Mouse (Mus musculus): ENCODE results near the gene Shisa5. TPM values are rescaled to one million over a fixed set of nuclear protein-coding genes. Genes with fewer than 3 reads are reported as not detected.

The Shisa5 gene
- polyA plus RNA-seq, 1 experiment from 2014 or later: 116 TPM

GRCm38 (mm10) chr9:109055271-109056030 lies 17.1 kb downstream of the Shisa5 start:
- Histone ChIP-seq H3K36me3 (peaks cover 42% of the 10 kb centered on the region), H3K4me1 (peaks cover 51% of the 10 kb centered on the region), H3K4me2 (replicated peaks) (peak overlapping the region; percentile 49), H3K27me3 (no peaks in the 10 kb centered on the region), H3K4me3 (replicated peaks) (peak overlapping the region; percentile 36), H3K9me3 (replicated peaks) (no peaks in the 10 kb centered on the region), H3K9ac (peak overlapping the region; percentile 23; the same call in 1 of the 2 replicates), H3K27ac (replicated peaks) (peak overlapping the region; percentile 83)
- ATAC-seq (ENCODE audit: insufficient number of reproducible peaks, low FRiP score, low TSS enrichment, low read depth): no peak
- 87% methylated on average over 12 of the region's 12 CpGs for WGBS

GRCm38 (mm10) chr9:109056081-109056690 lies 17.8 kb downstream of the Shisa5 start:
- no peak overlapping the region for H3K27ac ChIP-seq (replicated peaks)
- H3K9ac ChIP-seq: no peak overlapping the region
- H3K4me2 ChIP-seq (replicated peaks): no peak overlapping the region
- H3K4me1 ChIP-seq: peaks cover 51% of the 10 kb centered on the region
- no peak for ATAC-seq (ENCODE audit: insufficient number of reproducible peaks, low FRiP score, low TSS enrichment, low read depth)
- peaks cover 46% of the 10 kb centered on the region for H3K36me3 ChIP-seq
- H3K4me3 ChIP-seq (replicated peaks): no peak overlapping the region
- WGBS: 92% methylated on average over 17 of the region's 17 CpGs
- H3K9me3 ChIP-seq (replicated peaks): no peaks in the 10 kb centered on the region
- no peaks in the 10 kb centered on the region for H3K27me3 ChIP-seq

GRCm38 (mm10) chr9:109056916-109057315 lies 18.6 kb downstream of the Shisa5 start:
- Histone ChIP-seq H3K9me3 (replicated peaks) (no peaks in the 10 kb centered on the region), H3K27ac (replicated peaks) (no peak overlapping the region), H3K9ac (no peak overlapping the region; the same call in 1 of the 2 replicates), H3K4me3 (replicated peaks) (no peak overlapping the region), H3K4me2 (replicated peaks) (no peak overlapping the region), H3K27me3 (no peaks in the 10 kb centered on the region), H3K4me1 (peaks cover 51% of the 10 kb centered on the region), H3K36me3 (peaks cover 43% of the 10 kb centered on the region)
- 82% methylated on average over 4 of the region's 4 CpGs for WGBS
- no peak for ATAC-seq (ENCODE audit: insufficient number of reproducible peaks, low FRiP score, low TSS enrichment, low read depth)

DNA sequence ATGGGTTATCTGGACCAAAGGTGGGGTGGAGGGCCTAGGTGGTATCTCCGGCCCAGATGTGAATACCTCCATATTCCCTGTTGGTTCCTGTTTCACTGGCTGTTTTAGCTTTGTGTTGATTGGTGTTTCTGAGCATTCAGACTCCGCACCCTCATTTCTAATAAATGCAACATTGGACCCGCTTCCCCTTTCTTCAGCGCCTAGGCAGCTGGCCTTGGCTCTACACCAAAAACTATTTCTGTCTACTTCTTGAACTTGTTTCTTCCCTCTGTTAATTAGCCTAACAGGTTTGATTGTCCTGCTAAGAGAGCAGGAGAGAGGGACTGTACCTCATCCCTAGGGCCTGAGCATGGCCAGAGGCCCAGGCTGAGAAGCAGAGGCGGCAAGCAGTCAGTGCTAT lies 19.2 kb downstream of the Shisa5 start:
- Histone ChIP-seq H3K4me3 (replicated peaks) (no peak overlapping the region), H3K27ac (replicated peaks) (no peak overlapping the region), H3K9me3 (replicated peaks) (no peaks in the 10 kb centered on the region), H3K4me1 (peaks cover 51% of the 10 kb centered on the region), H3K9ac (no peak overlapping the region), H3K4me2 (replicated peaks) (no peak overlapping the region), H3K36me3 (peaks cover 45% of the 10 kb centered on the region), H3K27me3 (no peaks in the 10 kb centered on the region)
- 92% methylated on average over 5 of the region's 5 CpGs for WGBS
- no peak for ATAC-seq (ENCODE audit: insufficient number of reproducible peaks, low FRiP score, low TSS enrichment, low read depth)

- Histone ChIP-seq H3K4me2 (replicated peaks) (peak overlapping the region; percentile 55; the same call in 1 of the 2 replicates), H3K4me1 (peaks cover 47% of the 10 kb centered on the region), H3K36me3 (peaks cover 51% of the 10 kb centered on the region), H3K4me3 (replicated peaks) (peak overlapping the region; percentile 45), H3K27ac (replicated peaks) (peak overlapping the region; percentile 93), H3K9ac (peak overlapping the region; percentile 26), H3K9me3 (replicated peaks) (no peaks in the 10 kb centered on the region), H3K27me3 (no peaks in the 10 kb centered on the region)
- ATAC-seq (ENCODE audit: insufficient number of reproducible peaks, low FRiP score, low TSS enrichment, low read depth): no peak
- WGBS: 87% methylated on average over 19 of the region's 19 CpGs
These were observed 19.8 kb downstream of the Shisa5 start for GRCm38 (mm10) chr9:109058006-109058765.

- H3K4me3 ChIP-seq (replicated peaks): peak within 1 kb of the TSS; percentile 45
- 6% methylated on average over 15 of the region's 15 CpGs for WGBS
- peak within 1 kb of the TSS; percentile 55 for H3K4me2 ChIP-seq (replicated peaks)
- peaks cover 62% of the 10 kb centered on the region for H3K36me3 ChIP-seq
- H3K4me1 ChIP-seq: peaks cover 38% of the 10 kb centered on the region
- peak within 1 kb of the TSS; percentile 26 for H3K9ac ChIP-seq
- no peaks in the 10 kb centered on the region for H3K27me3 ChIP-seq
- no peaks in the 10 kb centered on the region for H3K9me3 ChIP-seq (replicated peaks)
- H3K27ac ChIP-seq (replicated peaks): peak within 1 kb of the TSS; percentile 93
- peak; percentile 92 for ATAC-seq (ENCODE audit: insufficient number of reproducible peaks, low FRiP score, low TSS enrichment, low read depth)
These were observed 21.0 kb downstream of the Shisa5 start, which contains the start of gene Trex1 for GRCm38 (mm10) chr9:109059136-109059903. TSS of gene Trex1 (minus strand) at chr9:109059734.

DNA sequence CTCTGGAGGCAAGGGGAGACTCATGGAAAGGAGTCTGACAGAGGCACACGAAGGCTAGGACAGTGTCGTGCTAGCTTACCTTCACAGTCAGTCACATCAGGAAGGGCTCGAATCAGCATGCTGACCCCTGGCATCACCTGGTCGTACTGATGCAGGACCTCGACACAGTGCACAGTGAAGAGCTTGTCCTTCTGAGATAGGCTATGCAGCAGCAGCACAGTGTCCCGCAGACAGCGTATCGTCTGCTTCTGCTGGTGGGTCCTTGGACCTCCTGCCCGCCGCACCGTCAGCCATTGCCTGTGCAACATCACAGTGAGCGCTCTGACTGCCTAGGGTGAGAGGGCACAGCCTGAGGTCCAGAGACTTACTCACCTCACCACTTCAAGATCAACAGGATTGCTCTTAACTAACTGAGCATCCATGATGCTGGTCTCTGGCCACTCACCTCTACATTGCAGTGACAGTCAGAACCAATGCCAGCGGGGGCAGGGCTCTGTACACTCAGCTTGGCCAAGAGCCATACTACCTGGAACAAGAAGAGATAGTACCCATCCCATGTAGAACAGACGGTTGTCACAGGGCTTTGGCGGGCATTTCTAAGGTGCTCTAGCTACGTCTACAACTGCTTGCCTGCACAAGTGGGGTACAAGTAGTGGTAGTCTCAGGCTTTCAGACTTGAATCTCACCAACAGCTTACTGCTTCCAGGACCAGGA lies 22.0 kb downstream of the Shisa5 start:
- H3K27me3 ChIP-seq: no peaks in the 10 kb centered on the region
- H3K36me3 ChIP-seq: peaks cover 72% of the 10 kb centered on the region
- H3K4me3 ChIP-seq (replicated peaks): no peak overlapping the region
- H3K4me2 ChIP-seq (replicated peaks): peak overlapping the region; percentile 55; the same call in 1 of the 2 replicates
- H3K27ac ChIP-seq (replicated peaks): peak overlapping the region; percentile 93; the same call in 1 of the 2 replicates
- 90% methylated on average over 16 of the region's 16 CpGs for WGBS
- ATAC-seq (ENCODE audit: insufficient number of reproducible peaks, low FRiP score, low TSS enrichment, low read depth): no peak
- no peak overlapping the region for H3K9ac ChIP-seq
- H3K4me1 ChIP-seq: peaks cover 27% of the 10 kb centered on the region
- no peaks in the 10 kb centered on the region for H3K9me3 ChIP-seq (replicated peaks)

DNA sequence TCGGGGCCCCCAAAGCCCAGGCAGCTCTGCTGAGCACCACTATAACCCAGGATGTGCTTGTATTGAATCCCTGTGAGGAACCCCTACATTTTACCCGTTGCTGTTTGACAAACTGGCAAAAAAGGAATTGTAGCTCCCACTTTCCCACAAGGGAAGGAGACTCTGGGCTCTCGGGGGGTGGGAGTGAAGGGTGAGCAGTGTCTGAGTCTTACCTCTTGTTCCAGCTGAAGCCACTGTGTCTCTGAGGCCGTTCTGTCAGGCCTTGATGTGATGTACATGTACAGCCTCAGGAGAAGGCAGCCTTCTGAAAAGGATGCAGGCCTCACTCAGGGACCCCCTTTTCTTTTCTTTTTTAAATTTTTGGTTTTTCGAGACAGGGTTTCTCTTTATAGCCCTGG lies 22.5 kb downstream of the Shisa5 start:
- Histone ChIP-seq H3K4me3 (replicated peaks) (no peak overlapping the region), H3K27ac (replicated peaks) (no peak overlapping the region), H3K9me3 (replicated peaks) (no peaks in the 10 kb centered on the region), H3K27me3 (no peaks in the 10 kb centered on the region), H3K36me3 (peaks cover 77% of the 10 kb centered on the region), H3K4me1 (peaks cover 25% of the 10 kb centered on the region), H3K9ac (no peak overlapping the region), H3K4me2 (replicated peaks) (no peak overlapping the region)
- no peak for ATAC-seq (ENCODE audit: insufficient number of reproducible peaks, low FRiP score, low TSS enrichment, low read depth)
- 89% methylated on average over 5 of the region's 5 CpGs for WGBS

- H3K9me3 ChIP-seq (replicated peaks): no peaks in the 10 kb centered on the region
- no peak overlapping the region for H3K27ac ChIP-seq (replicated peaks)
- 94% methylated on average over 3 of the region's 3 CpGs for WGBS
- H3K4me1 ChIP-seq: peaks cover 9% of the 10 kb centered on the region
- H3K36me3 ChIP-seq: peaks cover 86% of the 10 kb centered on the region
- H3K9ac ChIP-seq: no peak overlapping the region
- H3K4me3 ChIP-seq (replicated peaks): no peak overlapping the region
- no peak for ATAC-seq (ENCODE audit: insufficient number of reproducible peaks, low FRiP score, low TSS enrichment, low read depth)
- no peaks in the 10 kb centered on the region for H3K27me3 ChIP-seq
- H3K4me2 ChIP-seq (replicated peaks): no peak overlapping the region
These were observed 29.9 kb downstream of the Shisa5 start for GRCm38 (mm10) chr9:109068095-109068735.
